Mouse (Mus musculus) liver, embryonic 18 days (tissue): ENCODE data around the gene Ammecr1. TPM values are rescaled to one million over a fixed set of nuclear protein-coding genes. Genes with fewer than 3 reads are reported as not detected.

Experiments
- polyA plus RNA-seq: library from polyadenylated mRNA; depleted of rRNA; stranded (reverse); fragments of >200 nt; gene quantifications from 2 replicates; pipeline ENCODE4 v1.2.3, GENCODE M21; 2012; rRNA removed

Gene Ammecr1
- polyA plus RNA-seq: 1.8 and 1.9 TPM in 2 replicates

DNA sequence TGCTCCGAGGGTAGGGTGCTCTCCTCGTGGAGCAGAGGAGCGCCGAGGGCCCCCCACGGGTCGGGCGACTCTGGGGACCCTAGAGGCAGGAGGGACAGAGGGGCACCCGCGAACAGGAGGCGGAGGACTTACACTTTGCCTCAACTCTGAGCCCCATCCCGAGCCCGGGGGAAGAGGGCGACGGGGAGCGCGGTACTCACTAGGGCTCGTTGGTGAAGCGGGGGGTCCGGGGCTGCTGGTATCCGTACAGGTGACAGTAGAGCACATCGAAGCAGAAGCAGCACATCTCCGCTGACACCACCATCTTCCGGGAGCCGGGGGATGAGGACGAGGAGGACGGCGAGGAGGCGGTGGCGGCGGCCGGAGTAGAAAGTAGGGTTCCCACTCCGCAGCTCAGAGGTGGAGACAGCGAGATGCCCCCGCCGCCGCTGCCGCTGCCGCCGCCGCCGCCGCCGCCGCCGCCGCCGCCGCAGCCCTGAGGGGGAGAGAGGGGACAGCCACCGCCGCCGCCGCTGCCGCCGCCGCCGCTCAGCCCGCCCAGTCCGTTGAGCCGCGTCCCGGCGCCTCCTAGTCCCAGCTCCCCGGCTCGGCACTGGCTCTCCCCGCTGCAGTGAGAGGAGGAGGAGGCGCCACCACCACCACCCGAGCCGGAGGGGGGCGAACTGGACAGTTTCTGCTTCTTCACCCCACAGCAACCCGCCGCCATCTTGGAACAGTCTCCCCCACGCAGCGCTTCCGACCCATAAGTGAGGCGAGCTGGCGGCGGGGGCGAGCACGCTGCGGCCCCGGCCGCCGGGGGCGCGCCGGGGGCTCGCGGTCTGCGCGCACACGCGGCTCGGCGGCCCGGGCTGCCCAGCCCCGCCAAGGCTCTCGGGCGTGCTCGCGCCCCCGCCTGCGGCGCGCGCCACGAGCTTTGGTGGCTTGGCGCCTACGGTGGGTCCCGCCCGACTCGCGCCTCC, at the start of gene Ammecr1:
Gene Ammecr1 (minus strand): TSS at position 721 of the 959 bp plus-strand sequence.

Other genes with a start within 250 kb of the Ammecr1 start
- gene Rtl9, start 132.9 kb upstream of the Ammecr1 start, polyA plus RNA-seq: 0.01 TPM in 2 replicates